Mouse (Mus musculus) testis, postnatal 10 days (tissue): ENCODE results near the gene Rpgrip1l.

ENCODE experiments used
- DNase-seq: peaks from one replicate; pipeline ENCODE4 v3.0.0; 2021; ENCODE audit warnings: low spot score

Rpgrip1l gene

GRCm38 (mm10) chr8:91329056-91329455, 16.0 kb upstream of the Rpgrip1l start:
- no peak for DNase-seq

- DNase-seq, result no peak
Observed at GRCm38 (mm10) chr8:91327471-91328205, 14.6 kb upstream of the Rpgrip1l start.

DNA sequence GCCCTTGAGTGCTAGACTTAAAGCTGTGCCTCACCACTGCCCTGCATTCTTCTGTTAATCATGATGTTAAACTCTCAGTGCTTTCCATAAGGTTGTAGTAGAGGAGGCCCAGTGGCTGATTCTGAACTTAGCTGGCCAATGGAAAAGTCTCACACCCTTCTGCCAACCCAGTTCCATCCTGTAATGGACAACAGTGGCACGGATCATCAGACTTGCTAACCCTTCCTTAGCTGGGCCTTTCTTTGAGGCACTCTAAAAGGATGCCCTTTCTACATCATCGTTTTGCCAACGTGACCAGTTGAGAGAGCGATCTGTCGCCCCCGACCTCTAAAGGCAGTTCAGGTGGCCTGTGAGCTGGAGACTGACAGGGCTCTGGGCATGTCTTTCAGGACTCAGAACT, 13.9 kb upstream of the Rpgrip1l start:
- no peak for DNase-seq

- no peak for DNase-seq
Observed at GRCm38 (mm10) chr8:91326018-91326417, 13.0 kb upstream of the Rpgrip1l start.

DNA sequence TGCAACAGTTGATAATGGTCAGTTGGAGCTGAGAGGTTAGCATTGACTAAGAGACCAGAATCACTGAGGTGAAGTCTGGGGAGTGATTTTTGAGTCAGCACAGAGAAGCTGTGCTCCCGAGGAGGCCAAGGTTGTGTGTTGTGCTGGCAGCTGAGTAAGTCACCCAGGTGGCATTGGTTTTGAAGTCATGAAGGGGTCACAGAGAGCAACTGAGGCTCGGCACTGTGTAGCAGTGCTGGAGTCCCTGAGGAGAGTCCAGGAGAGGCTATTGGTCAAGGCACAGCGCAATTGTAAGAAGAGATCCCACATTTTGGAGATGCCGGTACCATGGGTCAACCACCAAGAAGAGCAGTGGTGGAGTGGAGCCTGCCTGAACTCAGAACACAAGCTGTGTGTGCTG, 11.9 kb upstream of the Rpgrip1l start:
- no peak for DNase-seq

GRCm38 (mm10) chr8:91324271-91324670, 11.2 kb upstream of the Rpgrip1l start:
- DNase-seq, result peak; percentile 60

- no peak for DNase-seq
Observed at GRCm38 (mm10) chr8:91323511-91323910, 10.4 kb upstream of the Rpgrip1l start.

- no peak for DNase-seq
Observed at GRCm38 (mm10) chr8:91318938-91319729, 6.1 kb upstream of the Rpgrip1l start.

GRCm38 (mm10) chr8:91317567-91318227, 4.6 kb upstream of the Rpgrip1l start:
- DNase-seq, result no peak

DNA sequence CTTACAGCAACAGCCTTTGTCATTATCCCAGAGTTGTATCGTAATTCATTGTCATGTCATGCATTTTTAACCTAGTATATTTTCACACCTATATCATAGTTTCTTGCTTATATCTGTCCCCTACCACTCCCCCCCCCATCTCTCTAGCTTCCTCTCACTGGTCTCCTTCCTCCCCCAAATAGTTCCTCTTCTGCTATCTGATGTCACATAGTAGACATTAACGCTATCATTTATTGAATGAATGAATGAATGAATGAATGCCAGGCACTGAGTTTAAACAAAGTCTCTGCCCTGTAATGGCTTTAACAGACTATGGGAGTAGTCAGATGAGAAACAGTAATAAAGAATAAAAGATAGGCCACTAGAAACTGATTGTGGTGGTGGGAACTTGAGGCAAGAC, 720 bp downstream of the Rpgrip1l start:
- no peak for DNase-seq

- peak; percentile 51 for DNase-seq
Observed at GRCm38 (mm10) chr8:91304481-91305386, 8.3 kb downstream of the Rpgrip1l start.

- DNase-seq, result no peak
Observed at GRCm38 (mm10) chr8:91298672-91299071, 14.4 kb downstream of the Rpgrip1l start.

DNA sequence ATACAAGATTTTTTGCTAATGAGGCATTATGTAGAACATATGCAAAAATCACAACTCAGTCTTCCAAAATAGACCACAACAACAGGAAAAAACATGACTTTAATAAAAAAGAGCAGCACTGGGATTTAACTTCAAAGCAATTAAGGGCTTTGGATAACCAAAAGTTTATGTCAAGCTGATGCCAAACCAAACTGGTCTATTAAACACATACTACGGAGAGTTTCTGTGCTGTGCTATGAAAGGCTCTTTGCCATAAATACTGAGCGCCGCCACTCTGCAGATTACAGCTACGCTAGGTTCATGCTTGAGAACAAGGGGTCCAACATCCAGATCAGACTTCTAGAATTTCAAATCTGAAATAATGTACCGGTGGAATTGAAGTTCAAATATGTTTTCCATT, 17.3 kb downstream of the Rpgrip1l start:
- DNase-seq, result no peak

DNA sequence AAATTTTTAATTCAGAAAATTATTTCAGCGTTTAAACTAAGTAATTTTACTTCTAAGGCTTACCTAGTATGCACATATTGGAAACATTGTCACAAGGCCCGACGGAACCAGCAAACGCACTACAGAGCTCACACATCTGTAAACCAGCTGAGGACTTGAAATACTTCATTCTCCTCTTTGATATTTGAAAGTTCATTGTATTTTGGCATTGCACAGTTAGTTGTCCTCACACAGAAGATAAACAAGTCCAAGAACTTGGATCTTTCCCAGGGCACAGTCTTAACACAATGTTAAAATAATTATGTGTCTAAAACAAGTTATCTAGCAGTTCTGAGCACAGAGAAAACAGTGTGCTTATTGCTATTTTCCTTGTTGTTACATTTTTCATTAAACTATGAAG, 22.5 kb downstream of the Rpgrip1l start:
- no peak for DNase-seq

DNA sequence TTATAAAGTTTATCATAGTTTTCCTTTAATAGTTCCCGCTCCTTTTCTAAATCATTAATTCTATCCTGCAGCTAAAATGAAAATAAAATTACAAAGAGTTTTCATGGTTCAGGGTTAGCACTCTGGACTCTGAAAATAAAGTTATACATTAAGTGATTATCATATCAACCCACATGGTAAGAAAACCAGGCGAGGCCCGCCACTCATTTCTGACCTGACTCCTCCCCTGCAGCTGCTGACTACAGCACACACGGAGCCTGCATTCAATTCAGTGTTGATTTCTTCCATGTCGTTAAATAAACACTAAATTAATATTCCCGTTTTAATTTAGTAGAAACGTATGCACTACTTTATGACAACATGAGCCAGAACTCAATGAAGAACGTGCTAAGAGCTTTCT, 26.8 kb downstream of the Rpgrip1l start:
- DNase-seq, result no peak

GRCm38 (mm10) chr8:91283815-91284214, 29.2 kb downstream of the Rpgrip1l start:
- no peak for DNase-seq

DNA sequence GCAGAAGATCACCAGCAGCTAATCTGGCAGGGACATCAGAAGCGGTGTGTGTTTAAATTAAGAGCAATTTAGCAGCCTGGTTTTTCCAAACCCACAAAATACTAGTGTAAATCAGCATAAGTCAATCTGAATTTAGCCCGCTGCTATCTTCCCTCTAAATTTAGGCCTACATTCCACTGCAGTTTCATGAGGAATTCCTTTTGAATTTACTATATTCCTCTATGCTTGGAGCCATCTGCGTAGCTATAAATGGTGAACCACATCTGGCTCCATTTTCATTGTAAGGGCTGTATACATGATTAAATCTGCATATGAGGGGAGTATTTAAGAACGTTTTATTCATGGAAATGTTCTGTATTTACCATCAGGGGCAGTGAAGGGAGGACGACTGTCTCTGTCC, 30.4 kb downstream of the Rpgrip1l start:
- DNase-seq, result no peak

GRCm38 (mm10) chr8:91281545-91281944, 31.5 kb downstream of the Rpgrip1l start:
- no peak for DNase-seq

DNA sequence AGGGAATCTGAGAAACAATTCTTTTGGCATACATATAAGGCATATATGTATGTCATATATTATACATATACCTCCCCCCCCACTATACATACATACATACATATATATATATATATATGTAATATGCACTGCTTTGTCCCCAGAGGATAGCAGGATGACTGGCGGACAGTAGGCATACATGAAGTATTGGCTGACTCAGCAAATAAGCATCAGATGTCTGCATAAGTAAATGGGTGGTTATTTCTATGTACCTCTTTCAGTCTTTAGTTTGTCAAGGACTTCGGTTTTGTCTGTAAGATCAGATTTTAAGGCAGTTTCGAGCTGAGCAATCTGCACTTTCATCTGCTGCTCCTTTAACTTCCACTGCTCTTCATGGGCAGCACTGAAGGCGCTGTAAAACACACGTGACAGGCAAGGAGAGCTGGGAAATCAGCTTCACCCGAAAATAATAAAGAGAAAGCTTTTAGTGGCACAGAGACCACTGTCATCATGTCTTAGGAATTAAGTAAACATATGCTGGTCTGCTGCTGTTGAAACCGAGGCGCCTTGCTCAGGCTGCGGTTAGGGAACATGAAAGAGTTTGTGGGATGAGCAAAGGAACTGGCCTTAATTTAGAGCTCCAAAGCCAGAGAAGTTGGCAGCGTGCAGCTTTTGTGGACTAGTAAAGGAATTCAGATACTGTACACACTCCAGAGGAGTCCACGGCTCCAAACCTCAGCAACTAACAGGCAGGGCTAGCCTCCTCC, 32.4 kb downstream of the Rpgrip1l start:
- DNase-seq, result no peak

DNA sequence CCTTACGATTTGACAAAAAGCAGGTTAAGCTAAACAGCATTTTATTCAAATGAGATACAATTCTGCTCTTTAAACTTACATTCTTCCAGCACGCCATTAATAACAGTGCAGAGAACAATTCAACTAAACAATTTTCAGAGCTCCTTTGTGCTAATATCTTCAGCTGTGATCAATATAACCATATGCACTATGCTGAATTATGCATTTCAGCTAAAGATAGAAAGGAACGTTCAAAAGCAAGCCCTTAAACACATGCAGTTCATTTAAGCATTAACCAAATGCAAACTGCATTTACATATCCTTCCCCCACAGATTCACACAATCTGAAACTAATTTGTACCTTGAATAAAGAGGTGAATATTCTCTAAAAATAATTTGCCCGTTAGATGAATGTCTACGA, 35.0 kb downstream of the Rpgrip1l start:
- no peak for DNase-seq

- DNase-seq, result no peak
Observed at GRCm38 (mm10) chr8:91276337-91276736, 36.7 kb downstream of the Rpgrip1l start.
